Mouse (Mus musculus): ENCODE measurements around the gene Olfr1423. TPM values are rescaled to one million over a fixed set of nuclear protein-coding genes. Genes with fewer than 3 reads are reported as not detected.
"Not testable (repeated sequence)": the region's sequence is repeated elsewhere in the genome, so short reads cannot be mapped to it uniquely, and the experiment has no call there.

Gene Olfr1423
- polyA plus RNA-seq (2016; fragmentation: Nextera tagmentation; extraction: Ambion mirVana): not detected in 2 replicates

GRCm38 (mm10) chr19:12041217-12041616 lies at the start of gene Olfr1423:
Gene Olfr1423, minus strand, starts transcription at chr19:12041317.
- Histone ChIP-seq H3K27ac (no peak within 1 kb of the TSS), H3K9me3 (no peaks in the 10 kb centered on the region), H3K4me3 (no peak within 1 kb of the TSS), H3K4me1 (no peaks in the 10 kb centered on the region), H3K36me3 (no peaks in the 10 kb centered on the region), H3K9ac (no peak within 1 kb of the TSS), H3K4me2 (replicated peaks) (no peak within 1 kb of the TSS), H3K27me3 (no peaks in the 10 kb centered on the region)
- no peak for ATAC-seq (ENCODE audit: insufficient number of reproducible peaks, insufficient read depth, low FRiP score, low TSS enrichment)
- WGBS: 42% methylated on average over 2 of the region's 2 CpGs

GRCm38 (mm10) chr19:12077631-12078030 lies 36.5 kb upstream of the Olfr1423 start, which contains the start of gene Olfr1425:
Gene Olfr1425, minus strand, starts transcription at chr19:12077731.
- not testable (repeated sequence) for H3K9me3 ChIP-seq; H3K9ac ChIP-seq; H3K27me3 ChIP-seq; H3K4me2 ChIP-seq (replicated peaks); H3K27ac ChIP-seq; ATAC-seq (ENCODE audit: insufficient number of reproducible peaks, insufficient read depth, low FRiP score, low TSS enrichment); H3K4me3 ChIP-seq; H3K4me1 ChIP-seq; H3K36me3 ChIP-seq
- WGBS: 82% methylated on average over 4 of the region's 4 CpGs

- not testable (repeated sequence) for H3K4me3 ChIP-seq; H3K4me1 ChIP-seq; H3K27ac ChIP-seq; H3K27me3 ChIP-seq; H3K36me3 ChIP-seq; H3K9ac ChIP-seq; H3K4me2 ChIP-seq (replicated peaks); H3K9me3 ChIP-seq; ATAC-seq (ENCODE audit: insufficient number of reproducible peaks, insufficient read depth, low FRiP score, low TSS enrichment)
- WGBS: 88% methylated on average over 1 of the region's 1 CpGs
These were observed 28.4 kb upstream of the Olfr1423 start for GRCm38 (mm10) chr19:12069546-12069945.

- H3K4me2 ChIP-seq (replicated peaks); H3K9me3 ChIP-seq; H3K27ac ChIP-seq; H3K4me3 ChIP-seq; ATAC-seq (ENCODE audit: insufficient number of reproducible peaks, insufficient read depth, low FRiP score, low TSS enrichment); H3K9ac ChIP-seq; H3K4me1 ChIP-seq; H3K36me3 ChIP-seq; H3K27me3 ChIP-seq: not testable (repeated sequence)
- 54% methylated on average over 1 of the region's 1 CpGs for WGBS
These were observed 26.7 kb upstream of the Olfr1423 start for GRCm38 (mm10) chr19:12067806-12068205.

GRCm38 (mm10) chr19:12062582-12062981 lies 21.5 kb upstream of the Olfr1423 start, which contains the start of gene Olfr1424:
Gene Olfr1424, minus strand, starts transcription at chr19:12062682.
- WGBS: 77% methylated on average over 1 of the region's 1 CpGs
- not testable (repeated sequence) for H3K4me3 ChIP-seq; H3K36me3 ChIP-seq; H3K27ac ChIP-seq; H3K27me3 ChIP-seq; H3K4me2 ChIP-seq (replicated peaks); H3K9me3 ChIP-seq; H3K4me1 ChIP-seq; H3K9ac ChIP-seq; ATAC-seq (ENCODE audit: insufficient number of reproducible peaks, insufficient read depth, low FRiP score, low TSS enrichment)

GRCm38 (mm10) chr19:12043163-12043562 lies 2.0 kb upstream of the Olfr1423 start:
- no peak for ATAC-seq (ENCODE audit: insufficient number of reproducible peaks, insufficient read depth, low FRiP score, low TSS enrichment)
- no peak overlapping the region for H3K4me3 ChIP-seq
- 86% methylated on average over 5 of the region's 5 CpGs for WGBS
- no peaks in the 10 kb centered on the region for H3K36me3 ChIP-seq
- no peak overlapping the region for H3K27ac ChIP-seq
- H3K4me2 ChIP-seq (replicated peaks): no peak overlapping the region
- no peaks in the 10 kb centered on the region for H3K27me3 ChIP-seq
- no peak overlapping the region for H3K9ac ChIP-seq
- no peaks in the 10 kb centered on the region for H3K9me3 ChIP-seq
- no peaks in the 10 kb centered on the region for H3K4me1 ChIP-seq

GRCm38 (mm10) chr19:12037727-12038126 lies 3.4 kb downstream of the Olfr1423 start:
- H3K9me3 ChIP-seq: no peaks in the 10 kb centered on the region
- H3K9ac ChIP-seq: no peak overlapping the region
- no peak overlapping the region for H3K4me3 ChIP-seq
- H3K4me1 ChIP-seq: no peaks in the 10 kb centered on the region
- H3K36me3 ChIP-seq: no peaks in the 10 kb centered on the region
- ATAC-seq (ENCODE audit: insufficient number of reproducible peaks, insufficient read depth, low FRiP score, low TSS enrichment): no peak
- no peak overlapping the region for H3K4me2 ChIP-seq (replicated peaks)
- H3K27ac ChIP-seq: no peak overlapping the region
- no peaks in the 10 kb centered on the region for H3K27me3 ChIP-seq

- H3K9me3 ChIP-seq: no peaks in the 10 kb centered on the region
- no peaks in the 10 kb centered on the region for H3K27me3 ChIP-seq
- WGBS: 68% methylated on average over 2 of the region's 2 CpGs
- no peak overlapping the region for H3K9ac ChIP-seq
- H3K36me3 ChIP-seq: no peaks in the 10 kb centered on the region
- no peak overlapping the region for H3K27ac ChIP-seq
- H3K4me2 ChIP-seq (replicated peaks): no peak overlapping the region
- H3K4me3 ChIP-seq: no peak overlapping the region
- no peak for ATAC-seq (ENCODE audit: insufficient number of reproducible peaks, insufficient read depth, low FRiP score, low TSS enrichment)
- no peaks in the 10 kb centered on the region for H3K4me1 ChIP-seq
These were observed 14.5 kb downstream of the Olfr1423 start for GRCm38 (mm10) chr19:12026606-12027005.

- Histone ChIP-seq H3K27me3 (no peaks in the 10 kb centered on the region), H3K27ac (no peak overlapping the region), H3K9ac (no peak overlapping the region), H3K36me3 (no peaks in the 10 kb centered on the region), H3K4me3 (no peak overlapping the region), H3K9me3 (no peaks in the 10 kb centered on the region), H3K4me1 (no peaks in the 10 kb centered on the region), H3K4me2 (replicated peaks) (no peak overlapping the region)
- ATAC-seq (ENCODE audit: insufficient number of reproducible peaks, insufficient read depth, low FRiP score, low TSS enrichment): no peak
- 89% methylated on average over 3 of the region's 3 CpGs for WGBS
These were observed 15.8 kb downstream of the Olfr1423 start for GRCm38 (mm10) chr19:12025333-12025732.

GRCm38 (mm10) chr19:12024149-12024548 lies 17.0 kb downstream of the Olfr1423 start:
- WGBS: 86% methylated on average over 4 of the region's 4 CpGs
- no peaks in the 10 kb centered on the region for H3K36me3 ChIP-seq
- H3K4me2 ChIP-seq (replicated peaks): no peak overlapping the region
- no peak overlapping the region for H3K27ac ChIP-seq
- no peaks in the 10 kb centered on the region for H3K4me1 ChIP-seq
- no peak for ATAC-seq (ENCODE audit: insufficient number of reproducible peaks, insufficient read depth, low FRiP score, low TSS enrichment)
- no peak overlapping the region for H3K4me3 ChIP-seq
- no peaks in the 10 kb centered on the region for H3K9me3 ChIP-seq
- no peaks in the 10 kb centered on the region for H3K27me3 ChIP-seq
- no peak overlapping the region for H3K9ac ChIP-seq

GRCm38 (mm10) chr19:12016192-12016591 lies 24.9 kb downstream of the Olfr1423 start:
- no peaks in the 10 kb centered on the region for H3K27me3 ChIP-seq
- H3K4me1 ChIP-seq: no peaks in the 10 kb centered on the region
- no peak overlapping the region for H3K4me3 ChIP-seq
- H3K9me3 ChIP-seq: no peaks in the 10 kb centered on the region
- WGBS: 68% methylated on average over 4 of the region's 4 CpGs
- H3K27ac ChIP-seq: no peak overlapping the region
- H3K9ac ChIP-seq: no peak overlapping the region
- ATAC-seq (ENCODE audit: insufficient number of reproducible peaks, insufficient read depth, low FRiP score, low TSS enrichment): no peak
- no peak overlapping the region for H3K4me2 ChIP-seq (replicated peaks)
- no peaks in the 10 kb centered on the region for H3K36me3 ChIP-seq

- Histone ChIP-seq H3K36me3 (no peaks in the 10 kb centered on the region), H3K9ac (no peak overlapping the region), H3K4me1 (no peaks in the 10 kb centered on the region), H3K4me3 (no peak overlapping the region), H3K4me2 (replicated peaks) (no peak overlapping the region), H3K9me3 (no peaks in the 10 kb centered on the region), H3K27ac (no peak overlapping the region), H3K27me3 (no peaks in the 10 kb centered on the region)
- ATAC-seq (ENCODE audit: insufficient number of reproducible peaks, insufficient read depth, low FRiP score, low TSS enrichment): no peak
- 68% methylated on average over 8 of the region's 8 CpGs for WGBS
These were observed 25.4 kb downstream of the Olfr1423 start for GRCm38 (mm10) chr19:12015708-12016107.

- Histone ChIP-seq H3K27ac (no peak overlapping the region), H3K27me3 (no peaks in the 10 kb centered on the region), H3K36me3 (no peaks in the 10 kb centered on the region), H3K9me3 (no peaks in the 10 kb centered on the region), H3K9ac (peak overlapping the region; percentile 30; the same call in 1 of the 2 replicates), H3K4me2 (replicated peaks) (peak overlapping the region; percentile 55), H3K4me3 (peak overlapping the region; percentile 64), H3K4me1 (no peaks in the 10 kb centered on the region)
- no peak for ATAC-seq (ENCODE audit: insufficient number of reproducible peaks, insufficient read depth, low FRiP score, low TSS enrichment)
- WGBS: 0% methylated on average over 12 of the region's 12 CpGs
These were observed 27.9 kb downstream of the Olfr1423 start for GRCm38 (mm10) chr19:12013228-12013627.
